Mouse (Mus musculus) forebrain, embryonic 12.5 days (tissue): ENCODE data around the gene Fbxo4. TPM values are rescaled to one million over a fixed set of nuclear protein-coding genes. Genes with fewer than 3 reads are reported as not detected.

ENCODE experiments used
- ATAC-seq: fragments of 200-750 bp; cut with Nextera tagmentation; 2 replicates; pipeline ENCODE4 v1.8.0; 2017; ENCODE audit warnings: moderate TSS enrichment; ENCODE audit not compliant: low FRiP score
- H3K27ac ChIP-seq: fragments of 300-500 bp; sonication (generic); 2 replicates; pipeline ENCODE4 v1.5.1; 2016; ENCODE audit warnings: mild to moderate bottlenecking
- H3K27me3 ChIP-seq: fragments of 300-500 bp; sonication (generic); 2 replicates; pipeline ENCODE4 v1.6.1; 2016; ENCODE audit warnings: mild to moderate bottlenecking
- H3K36me3 ChIP-seq: fragments of 300-500 bp; sonication (generic); replicated peaks from 2 replicates; pipeline ENCODE4 v1.6.1; 2016; ENCODE audit warnings: mild to moderate bottlenecking
- H3K4me1 ChIP-seq: fragments of 300-500 bp; sonication (generic); 2 replicates; pipeline ENCODE4 v1.6.1; 2016
- H3K4me2 ChIP-seq: fragments of 300-500 bp; sonication (generic); 2 replicates; pipeline ENCODE4 v1.6.1; 2016; ENCODE audit warnings: mild to moderate bottlenecking, moderate library complexity
- H3K4me3 ChIP-seq: fragments of 300-500 bp; sonication (generic); replicated peaks from 2 replicates; pipeline ENCODE4 v1.5.1; 2016; ENCODE audit warnings: mild to moderate bottlenecking
- H3K9ac ChIP-seq: fragments of 300-500 bp; sonication (generic); 2 replicates; pipeline ENCODE4 v1.6.1; 2016; ENCODE audit warnings: mild to moderate bottlenecking
- H3K9me3 ChIP-seq: fragments of 300-500 bp; sonication (generic); 2 replicates; pipeline ENCODE4 v1.6.1; 2016
- WGBS: fragments of 180-500 bp; shearing (Covaris S2); methylation state at CpG from one replicate; pipeline ENCODE4 v1.1.7; 2016; 5-methylcytosine and 5-hydroxymethylcytosine counted together
- polyA plus RNA-seq: library from polyadenylated mRNA; unstranded; fragments of >200 nt; fragmentation: Nextera tagmentation; extraction: Ambion mirVana; gene quantifications from 2 replicates; pipeline ENCODE4 v1.2.1, GENCODE M21; 2016

Fbxo4 gene
- polyA plus RNA-seq, 1 experiment from 2014 or later = 7.4 TPM

GRCm38 (mm10) chr15:4000536-4000935 lies 21.2 kb upstream of the Fbxo4 start:
- H3K27me3 ChIP-seq = no peaks in the 10 kb centered on the region
- no peak for ATAC-seq
- 0 out of 2 replicates have a peak, but pooled peaks cover 4% of the 10 kb centered on the region for H3K9me3 ChIP-seq
- no peak overlapping the region for H3K4me2 ChIP-seq
- 86% methylated on average over 2 of the region's 2 CpGs for WGBS
- no peak overlapping the region for H3K27ac ChIP-seq
- no peak overlapping the region for H3K4me3 ChIP-seq
- no peaks in the 10 kb centered on the region for H3K4me1 ChIP-seq
- H3K9ac ChIP-seq = no peak overlapping the region
- H3K36me3 ChIP-seq = no peaks in the 10 kb centered on the region

GRCm38 (mm10) chr15:3999144-3999543 lies 19.8 kb upstream of the Fbxo4 start:
- 70% methylated on average over 2 of the region's 2 CpGs for WGBS
- no peak overlapping the region for H3K9ac ChIP-seq
- ATAC-seq = no peak
- H3K4me1 ChIP-seq = peaks cover 4% of the 10 kb centered on the region
- no peak overlapping the region for H3K4me3 ChIP-seq
- no peak overlapping the region for H3K4me2 ChIP-seq
- H3K27ac ChIP-seq = no peak overlapping the region
- H3K27me3 ChIP-seq = no peaks in the 10 kb centered on the region
- no peaks in the 10 kb centered on the region for H3K9me3 ChIP-seq
- H3K36me3 ChIP-seq = no peaks in the 10 kb centered on the region

GRCm38 (mm10) chr15:3996267-3997010 lies 17.1 kb upstream of the Fbxo4 start:
- no peak for ATAC-seq
- peaks cover 9% of the 10 kb centered on the region for H3K4me1 ChIP-seq
- no peaks in the 10 kb centered on the region for H3K9me3 ChIP-seq
- peaks cover 7% of the 10 kb centered on the region; the same call in 1 of the 2 replicates for H3K36me3 ChIP-seq
- H3K4me2 ChIP-seq = peak overlapping the region; percentile 64
- H3K27me3 ChIP-seq = no peaks in the 10 kb centered on the region
- H3K4me3 ChIP-seq = peak overlapping the region; percentile 73
- peak overlapping the region; percentile 58 for H3K9ac ChIP-seq
- peak overlapping the region; percentile 90 for H3K27ac ChIP-seq
- 24% methylated on average over 14 of the region's 14 CpGs for WGBS

GRCm38 (mm10) chr15:3995448-3996266 lies 16.3 kb upstream of the Fbxo4 start, which contains the start of gene AW549877:
Gene AW549877 (minus strand): TSS chr15:3995744.
- under 1% methylated on average over 57 of the region's 61 CpGs for WGBS
- peak within 1 kb of the TSS; percentile 90 for H3K27ac ChIP-seq
- no peaks in the 10 kb centered on the region for H3K27me3 ChIP-seq
- no peaks in the 10 kb centered on the region for H3K9me3 ChIP-seq
- peaks cover 9% of the 10 kb centered on the region for H3K4me1 ChIP-seq
- ATAC-seq = peak; percentile 99
- peak within 1 kb of the TSS; percentile 80 for H3K9ac ChIP-seq
- H3K36me3 ChIP-seq = peaks cover 10% of the 10 kb centered on the region; the same call in 1 of the 2 replicates
- peak within 1 kb of the TSS; percentile 73 for H3K4me3 ChIP-seq
- peak within 1 kb of the TSS; percentile 64 for H3K4me2 ChIP-seq

GRCm38 (mm10) chr15:3994852-3995447 lies 15.6 kb upstream of the Fbxo4 start:
- ATAC-seq = no peak
- Histone ChIP-seq H3K9me3 (no peaks in the 10 kb centered on the region), H3K36me3 (peaks cover 17% of the 10 kb centered on the region), H3K4me1 (peaks cover 9% of the 10 kb centered on the region), H3K4me3 (peak overlapping the region; percentile 73), H3K9ac (peak overlapping the region; percentile 80), H3K27me3 (no peaks in the 10 kb centered on the region), H3K27ac (peak overlapping the region; percentile 90), H3K4me2 (peak overlapping the region; percentile 45)
- 26% methylated on average over 14 of the region's 14 CpGs for WGBS

- no peak for ATAC-seq
- no peak overlapping the region for H3K27ac ChIP-seq
- H3K9me3 ChIP-seq = no peaks in the 10 kb centered on the region
- no peak overlapping the region for H3K4me3 ChIP-seq
- peaks cover 63% of the 10 kb centered on the region for H3K36me3 ChIP-seq
- H3K27me3 ChIP-seq = no peaks in the 10 kb centered on the region
- H3K9ac ChIP-seq = no peak overlapping the region
- H3K4me2 ChIP-seq = no peak overlapping the region
- no peaks in the 10 kb centered on the region for H3K4me1 ChIP-seq
- 69% methylated on average over 2 of the region's 2 CpGs for WGBS
These were observed 8.6 kb upstream of the Fbxo4 start for GRCm38 (mm10) chr15:3987981-3988380.

- Histone ChIP-seq H3K4me1 (no peaks in the 10 kb centered on the region), H3K27me3 (no peaks in the 10 kb centered on the region), H3K4me2 (no peak overlapping the region), H3K9me3 (no peaks in the 10 kb centered on the region), H3K27ac (no peak overlapping the region), H3K9ac (no peak overlapping the region), H3K4me3 (no peak overlapping the region), H3K36me3 (peaks cover 52% of the 10 kb centered on the region)
- WGBS = 85% methylated on average over 2 of the region's 2 CpGs
- no peak for ATAC-seq
These were observed 5.5 kb upstream of the Fbxo4 start for GRCm38 (mm10) chr15:3984876-3985275.

GRCm38 (mm10) chr15:3982732-3983131 lies 3.4 kb upstream of the Fbxo4 start:
- no peak for ATAC-seq
- no peak overlapping the region for H3K4me2 ChIP-seq
- WGBS = 97% methylated on average over 5 of the region's 5 CpGs

GRCm38 (mm10) chr15:3979871-3980270 lies 498 bp upstream of the Fbxo4 start:
- Histone ChIP-seq H3K9me3 (no peaks in the 10 kb centered on the region), H3K27ac (peak overlapping the region; percentile 93; the same call in 1 of the 2 replicates), H3K27me3 (no peaks in the 10 kb centered on the region), H3K4me2 (peak overlapping the region; percentile 66), H3K4me3 (no peak overlapping the region), H3K4me1 (no peaks in the 10 kb centered on the region; the same call in 1 of the 2 replicates), H3K36me3 (peaks cover 23% of the 10 kb centered on the region), H3K9ac (no peak overlapping the region)
- ATAC-seq = no peak; the same call in 1 of the 2 replicates
- WGBS = 93% methylated on average over 3 of the region's 3 CpGs

More at GRCm38 (mm10) chr15:3982732-3983131, 3.4 kb upstream of the Fbxo4 start:
- no peak overlapping the region for H3K27ac ChIP-seq
- no peak overlapping the region for H3K9ac ChIP-seq
- H3K27me3 ChIP-seq = no peaks in the 10 kb centered on the region
- peaks cover 40% of the 10 kb centered on the region for H3K36me3 ChIP-seq
- no peaks in the 10 kb centered on the region for H3K9me3 ChIP-seq
- H3K4me3 ChIP-seq = no peak overlapping the region
- no peaks in the 10 kb centered on the region; the same call in 1 of the 2 replicates for H3K4me1 ChIP-seq

- Histone ChIP-seq H3K36me3 (0 out of 2 replicates have a peak, but pooled peaks cover 8% of the 10 kb centered on the region), H3K27me3 (no peaks in the 10 kb centered on the region), H3K9ac (no peak overlapping the region), H3K27ac (no peak overlapping the region), H3K9me3 (no peaks in the 10 kb centered on the region), H3K4me1 (no peaks in the 10 kb centered on the region; the same call in 1 of the 2 replicates), H3K4me3 (no peak overlapping the region), H3K4me2 (0 out of 2 replicates have a peak overlapping the region, but pooled peaks have one; percentile 66)
- no peak for ATAC-seq
- 93% methylated on average over 2 of the region's 2 CpGs for WGBS
These were observed 1.1 kb downstream of the Fbxo4 start for GRCm38 (mm10) chr15:3978279-3978678.

- H3K36me3 ChIP-seq = 0 out of 2 replicates have a peak, but pooled peaks cover 5% of the 10 kb centered on the region
- H3K27me3 ChIP-seq = no peaks in the 10 kb centered on the region
- no peak overlapping the region for H3K4me2 ChIP-seq
- no peak for ATAC-seq
- H3K4me3 ChIP-seq = no peak overlapping the region
- WGBS = 88% methylated on average over 3 of the region's 3 CpGs
- H3K27ac ChIP-seq = no peak overlapping the region
- no peaks in the 10 kb centered on the region for H3K9me3 ChIP-seq
- H3K9ac ChIP-seq = no peak overlapping the region
- H3K4me1 ChIP-seq = no peaks in the 10 kb centered on the region
These were observed 6.1 kb downstream of the Fbxo4 start for GRCm38 (mm10) chr15:3973300-3973699.

GRCm38 (mm10) chr15:3970193-3970592 lies 9.2 kb downstream of the Fbxo4 start:
- Histone ChIP-seq H3K4me1 (no peaks in the 10 kb centered on the region), H3K9ac (no peak overlapping the region), H3K4me3 (no peak overlapping the region), H3K36me3 (0 out of 2 replicates have a peak, but pooled peaks cover 7% of the 10 kb centered on the region), H3K27ac (no peak overlapping the region), H3K27me3 (no peaks in the 10 kb centered on the region), H3K4me2 (no peak overlapping the region), H3K9me3 (no peaks in the 10 kb centered on the region)
- ATAC-seq = no peak
- 96% methylated on average over 6 of the region's 6 CpGs for WGBS
